Mouse (Mus musculus) G1E (cell line): Measurements from ENCODE around the gene Mief2. TPM values are rescaled to one million over a fixed set of nuclear protein-coding genes. Genes with fewer than 3 reads are reported as not detected.
A peak's percentile ranks its signal among the peaks of the same experiment; 100 is the strongest.

Experiments used
- ATAC-seq: 2 replicates; pipeline ENCODE4 v1.8.0; 2016; ENCODE audit warnings: mild to moderate bottlenecking; ENCODE audit not compliant: insufficient number of reproducible peaks, poor library complexity, low FRiP score, severe bottlenecking; ENCODE audit errors: extremely low read depth
- DNase-seq: peaks from one replicate; pipeline ENCODE4 v3.0.0; 2012; ENCODE audit warnings: low spot score
- H3K27me3 ChIP-seq: 2 replicates; pipeline ENCODE4 v1.6.1; 2012; ENCODE audit warnings: mild to moderate bottlenecking, low read length, inconsistent platforms; ENCODE audit not compliant: insufficient read depth
- H3K36me3 ChIP-seq: replicated peaks from 2 replicates; pipeline ENCODE3; 2012; ENCODE audit warnings: mild to moderate bottlenecking, inconsistent platforms
- H3K4me1 ChIP-seq: 2 replicates; pipeline ENCODE4 v1.6.1; 2012; ENCODE audit warnings: low read depth, low read length, inconsistent platforms, mixed read lengths; ENCODE audit not compliant: insufficient read depth
- H3K4me3 ChIP-seq: 2 replicates; pipeline ENCODE4 v1.5.1; 2012; ENCODE audit warnings: low read depth, mild to moderate bottlenecking, inconsistent platforms, low read length, moderate library complexity, mixed read lengths
- H3K9me3 ChIP-seq: replicated peaks from 2 replicates; pipeline ENCODE4 v1.6.1; 2012; ENCODE audit warnings: inconsistent platforms
- CTCF ChIP-seq: IDR thresholded peaks from 2 replicates; pipeline ENCODE4 v1.5.1; 2012; ENCODE audit warnings: low read depth, low read length, inconsistent platforms, mixed read lengths
- GATA1 ChIP-seq: IDR thresholded peaks from 2 replicates; pipeline ENCODE4 v1.6.1; 2012; ENCODE audit warnings: borderline replicate concordance, low read length, inconsistent platforms, mixed read lengths
- GATA2 ChIP-seq: IDR thresholded peaks from 2 replicates; pipeline ENCODE4 v1.6.1; 2012; ENCODE audit warnings: low read depth, low read length, inconsistent platforms, borderline replicate concordance
- POLR2AphosphoS5 ChIP-seq: IDR thresholded peaks from 2 replicates; pipeline ENCODE4 v1.6.1; 2012; ENCODE audit warnings: low read depth, low read length, inconsistent platforms; ENCODE audit not compliant: insufficient replicate concordance
- TAL1 ChIP-seq: conservative IDR thresholded peaks from 2 replicates; pipeline ENCODE4 v1.6.1; 2012; ENCODE audit warnings: low read depth, low read length, inconsistent platforms, mixed read lengths
- polyA plus RNA-seq: library from polyadenylated mRNA; stranded (reverse); fragments of >175 nt; gene quantifications from 2 replicates; pipeline ENCODE4 v1.2.3, GENCODE M21; 2012
- total RNA-seq, 2 experiments: library from RNA; stranded (forward) in 1 of 2; stranded (reverse) in 1 of 2; fragments of 200-1000 nt in 1 of 2; fragments of >200 nt in 1 of 2; fragmentation: Nextera tagmentation in 1 of 2; gene quantifications; 2 replicates each; pipeline ENCODE4 v1.2.3; 2014 to 2017

Mief2 gene
- total and polyA plus RNA-seq, 3 experiments: 3.4 to 16.0 (median 7.8) TPM

DNA sequence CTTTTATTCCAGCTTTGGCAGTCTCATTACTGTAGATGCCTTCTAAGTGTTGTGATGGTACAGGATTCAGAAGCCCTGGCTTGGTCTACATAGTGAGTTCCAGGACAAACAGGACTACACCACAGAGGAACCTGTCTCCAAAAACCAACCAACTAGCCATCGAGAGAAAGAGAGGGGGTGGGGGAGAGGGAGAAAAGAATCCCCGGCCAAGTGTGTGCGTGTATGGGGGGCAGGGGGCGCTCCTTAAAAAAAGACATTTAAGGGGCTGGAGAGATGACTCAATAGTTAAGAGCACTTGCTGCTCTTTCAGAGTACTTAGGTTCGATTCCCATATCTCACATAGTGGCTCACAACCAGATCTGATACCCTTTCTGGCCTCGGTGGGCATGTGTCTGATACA is 47.4 kb downstream of the Mief2 start:
- peak overlapping the region; percentile 96 for H3K4me3 ChIP-seq
- H3K27me3 ChIP-seq: no peaks in the 10 kb centered on the region
- TF ChIP-seq GATA1 (no peak), CTCF (no peak)
- DNase-seq (no peak), ATAC-seq (no peak)
- H3K4me1 ChIP-seq: peaks cover 62% of the 10 kb centered on the region
- H3K36me3 ChIP-seq: peaks cover 33% of the 10 kb centered on the region
- H3K9me3 ChIP-seq: no peaks in the 10 kb centered on the region

DNA sequence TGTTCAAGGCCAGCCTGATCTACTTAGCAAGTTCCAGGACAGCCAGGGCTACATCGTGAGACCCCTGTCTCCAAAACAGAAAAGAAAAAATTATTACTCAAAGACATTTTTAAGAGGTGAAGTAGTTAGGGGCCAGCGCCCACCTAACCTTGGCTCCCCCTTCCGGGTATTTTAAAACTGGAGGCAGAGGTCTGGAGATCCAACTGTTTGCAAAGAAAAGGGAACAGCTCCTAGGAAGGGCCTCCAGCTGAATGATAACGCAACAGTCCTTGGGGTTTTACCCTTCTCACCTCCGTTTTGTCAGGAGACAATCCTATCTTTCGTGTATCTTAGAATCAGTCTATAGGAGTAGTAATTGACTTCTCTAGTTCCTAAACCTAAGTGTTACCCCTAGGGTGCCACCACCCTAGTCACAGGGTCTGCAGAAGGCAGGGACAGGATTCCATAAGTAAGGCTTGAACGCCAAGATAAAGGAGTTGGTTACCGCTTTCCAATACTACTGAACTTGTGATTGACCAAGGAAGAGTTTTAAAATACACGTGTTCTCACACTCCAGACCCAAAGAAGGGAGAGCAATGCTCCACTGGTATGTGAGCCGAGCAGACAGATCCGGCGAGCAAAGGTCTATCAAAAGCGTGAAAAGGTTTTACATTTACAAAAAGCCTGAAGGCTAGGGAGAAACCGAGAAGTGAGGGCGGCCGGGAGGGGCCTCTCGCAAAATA is 48.1 kb downstream of the Mief2 start:
- ATAC-seq: no peak
- TF ChIP-seq CTCF: no peak
- TF ChIP-seq GATA2: no peak
- no peak for TF ChIP-seq POLR2AphosphoS5
- TF ChIP-seq GATA1: no peak
- TF ChIP-seq TAL1: no peak
- Histone ChIP-seq H3K4me1 (peaks cover 64% of the 10 kb centered on the region), H3K27me3 (no peaks in the 10 kb centered on the region), H3K4me3 (peak overlapping the region; percentile 96), H3K36me3 (peaks cover 36% of the 10 kb centered on the region), H3K9me3 (no peaks in the 10 kb centered on the region)
- DNase-seq: no peak

DNA sequence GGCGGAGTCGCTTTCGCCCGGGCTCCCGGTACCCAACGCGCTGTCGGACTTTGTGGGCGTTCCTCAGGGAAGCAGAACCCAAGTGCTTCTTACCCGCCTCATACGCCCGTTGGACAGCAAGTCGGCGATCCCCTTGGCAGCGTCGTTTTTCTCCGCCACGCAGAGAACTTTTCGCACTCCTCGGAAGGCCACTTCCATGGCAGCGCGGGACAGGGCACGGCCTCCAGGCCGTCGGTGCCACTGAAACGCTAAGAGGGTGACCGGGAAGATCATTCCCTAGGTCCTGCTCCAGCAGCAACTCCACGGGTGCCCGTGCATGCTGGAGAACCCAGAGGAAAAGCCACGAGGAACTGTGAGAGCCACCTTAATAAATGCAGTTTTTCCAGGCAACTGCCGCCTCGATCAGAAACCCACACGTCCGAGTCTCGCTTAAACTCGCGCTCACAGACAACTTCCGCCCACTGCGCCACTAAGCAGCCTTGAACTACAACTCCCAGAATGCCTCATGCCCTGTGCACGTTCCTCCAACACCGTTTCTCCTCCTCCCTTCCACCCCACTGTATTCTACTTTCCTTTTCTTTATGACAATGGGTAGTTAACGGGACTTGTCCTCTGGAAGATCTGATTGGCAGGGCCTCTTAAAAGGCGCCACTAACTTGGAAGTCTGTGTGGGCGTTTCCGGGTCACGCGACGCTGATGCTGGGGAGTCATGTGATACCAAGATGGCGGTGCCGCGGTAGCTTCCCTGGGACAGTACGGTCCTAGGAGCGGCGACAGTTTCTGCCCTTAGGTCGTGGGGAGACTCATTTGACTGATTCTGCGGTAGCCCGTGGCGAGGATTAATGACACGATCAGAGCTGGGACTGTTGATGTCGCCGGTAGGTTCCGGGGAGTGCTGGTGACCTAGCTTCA is 48.9 kb downstream of the Mief2 start, which contains the start of the genes Top3a and Smcr8:
Gene Top3a, minus strand, starts transcription at position 537 of the 912 bp plus-strand sequence.
Gene Smcr8, plus strand, starts transcription at position 696 of the 912 bp plus-strand sequence.
- H3K4me3 ChIP-seq: peak within 1 kb of the TSS; percentile 96
- H3K36me3 ChIP-seq: peaks cover 41% of the 10 kb centered on the region
- peak; percentile 82 for DNase-seq
- peak; percentile 91 for ATAC-seq
- H3K27me3 ChIP-seq: no peaks in the 10 kb centered on the region
- TF ChIP-seq GATA1: no peak
- no peak for TF ChIP-seq CTCF
- H3K9me3 ChIP-seq: no peaks in the 10 kb centered on the region
- H3K4me1 ChIP-seq: peaks cover 69% of the 10 kb centered on the region

DNA sequence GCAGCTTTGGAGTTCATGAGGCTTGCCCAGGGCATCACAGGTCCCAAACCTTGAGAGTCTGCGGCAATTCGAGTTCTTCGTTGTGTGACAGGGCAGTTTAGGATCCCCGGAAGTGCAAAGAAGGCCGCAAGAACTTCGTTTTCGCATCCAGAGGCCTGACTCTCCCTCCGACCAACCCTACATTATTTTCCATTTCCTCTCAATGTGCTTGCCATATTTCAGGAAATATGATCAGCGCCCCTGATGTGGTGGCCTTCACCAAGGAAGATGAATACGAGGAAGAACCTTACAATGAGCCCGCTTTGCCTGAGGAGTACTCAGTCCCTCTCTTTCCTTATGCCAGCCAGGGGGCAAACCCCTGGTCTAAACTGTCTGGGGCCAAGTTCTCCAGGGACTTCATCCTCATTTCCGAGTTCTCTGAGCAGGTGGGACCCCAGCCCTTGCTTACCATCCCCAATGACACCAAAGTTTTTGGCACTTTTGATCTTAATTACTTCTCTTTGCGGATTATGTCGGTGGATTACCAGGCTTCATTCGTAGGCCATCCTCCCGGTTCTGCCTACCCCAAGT is 49.7 kb downstream of the Mief2 start:
- H3K27me3 ChIP-seq: no peaks in the 10 kb centered on the region
- no peaks in the 10 kb centered on the region for H3K9me3 ChIP-seq
- DNase-seq (no peak), ATAC-seq (no peak)
- peaks cover 75% of the 10 kb centered on the region for H3K4me1 ChIP-seq
- peaks cover 49% of the 10 kb centered on the region for H3K36me3 ChIP-seq
- no peak for TF ChIP-seq POLR2AphosphoS5
- peak overlapping the region; percentile 96 for H3K4me3 ChIP-seq

DNA sequence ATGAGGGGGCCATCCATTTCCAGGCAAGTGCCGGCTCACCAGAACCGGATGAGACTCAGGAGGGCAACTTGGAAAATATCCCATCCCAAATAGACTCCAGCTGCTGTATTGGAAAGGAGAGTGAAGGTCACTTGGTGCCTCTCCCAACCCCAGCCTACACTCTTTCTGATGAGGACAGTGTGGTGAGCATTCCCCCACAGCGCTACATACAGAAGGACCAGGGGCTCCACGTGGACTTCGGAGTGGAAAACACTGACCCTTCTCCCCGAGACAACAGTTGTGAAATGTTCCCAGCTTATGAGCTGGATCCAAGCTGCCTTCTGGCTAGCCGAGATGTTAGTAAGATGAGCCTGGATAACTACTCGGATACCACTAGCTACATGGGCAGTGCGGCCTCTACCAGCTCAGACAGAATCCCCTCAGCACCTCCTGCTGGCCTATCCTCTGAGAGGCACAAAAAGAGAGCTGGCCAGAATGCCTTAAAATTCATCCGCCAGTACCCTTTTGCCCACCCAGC is 51.5 kb downstream of the Mief2 start:
- ATAC-seq (no peak), DNase-seq (no peak)
- Histone ChIP-seq H3K36me3 (peaks cover 67% of the 10 kb centered on the region), H3K4me1 (peaks cover 79% of the 10 kb centered on the region), H3K9me3 (no peaks in the 10 kb centered on the region), H3K27me3 (no peaks in the 10 kb centered on the region), H3K4me3 (peak overlapping the region; percentile 96)
- TF ChIP-seq CTCF: no peak
- no peak for TF ChIP-seq GATA2
- TF ChIP-seq TAL1: no peak
- TF ChIP-seq GATA1: no peak
- TF ChIP-seq POLR2AphosphoS5: no peak

Other genes with a start within 250 kb of the Mief2 start
- 97.2 and 109 TPM in 2 replicates for gene Alkbh5, start 192.0 kb upstream of the Mief2 start, total RNA-seq (2014; fragmentation: Nextera tagmentation)
- gene Alkbh5, start 192.0 kb upstream of the Mief2 start, total RNA-seq (2017): 43.5 and 46.5 TPM in 2 replicates
- gene Alkbh5, start 192.0 kb upstream of the Mief2 start, polyA plus RNA-seq: 33.8 and 39.3 TPM in 2 replicates
- 11.3 and 14.6 TPM in 2 replicates for gene Llgl1, start 28.7 kb upstream of the Mief2 start, total RNA-seq (2014; fragmentation: Nextera tagmentation)
- 5.2 and 5.9 TPM in 2 replicates for gene Llgl1, start 28.7 kb upstream of the Mief2 start, total RNA-seq (2017)
- 21.6 and 26.9 TPM in 2 replicates for gene Llgl1, start 28.7 kb upstream of the Mief2 start, polyA plus RNA-seq
- 50.5 and 55.1 TPM in 2 replicates for gene Flii, start 1.1 kb upstream of the Mief2 start, total RNA-seq (2014; fragmentation: Nextera tagmentation)
- 139 and 141 TPM in 2 replicates for gene Flii, start 1.1 kb upstream of the Mief2 start, total RNA-seq (2017)
- gene Flii, start 1.1 kb upstream of the Mief2 start, polyA plus RNA-seq: 71.9 and 162 TPM in 2 replicates
- 20.3 and 24.0 TPM in 2 replicates for gene Top3a, start 49.0 kb downstream of the Mief2 start, total RNA-seq (2014; fragmentation: Nextera tagmentation)
- 20.3 and 24.0 TPM in 2 replicates for gene Top3a, start 49.0 kb downstream of the Mief2 start, total RNA-seq (2017)
- gene Top3a, start 49.0 kb downstream of the Mief2 start, polyA plus RNA-seq: 8.4 and 11.1 TPM in 2 replicates
- gene Smcr8, start 49.1 kb downstream of the Mief2 start, total RNA-seq (2014; fragmentation: Nextera tagmentation): 54.9 and 56.1 TPM in 2 replicates
- gene Smcr8, start 49.1 kb downstream of the Mief2 start, total RNA-seq (2017): 42.1 and 44.7 TPM in 2 replicates
- gene Smcr8, start 49.1 kb downstream of the Mief2 start, polyA plus RNA-seq: 1.8 and 2.4 TPM in 2 replicates
- gene Shmt1, start 83.3 kb downstream of the Mief2 start, total RNA-seq (2014; fragmentation: Nextera tagmentation): 22.2 and 24.7 TPM in 2 replicates
- gene Shmt1, start 83.3 kb downstream of the Mief2 start, total RNA-seq (2017): 107 and 120 TPM in 2 replicates
- 6.7 and 11.1 TPM in 2 replicates for gene Shmt1, start 83.3 kb downstream of the Mief2 start, polyA plus RNA-seq
- gene Dhrs7b, start 102.2 kb downstream of the Mief2 start, total RNA-seq (2014; fragmentation: Nextera tagmentation): 15.2 and 15.7 TPM in 2 replicates
- gene Dhrs7b, start 102.2 kb downstream of the Mief2 start, total RNA-seq (2017): 21.9 and 23.9 TPM in 2 replicates
- 2.6 and 3.2 TPM in 2 replicates for gene Dhrs7b, start 102.2 kb downstream of the Mief2 start, polyA plus RNA-seq
- 32.5 and 38.0 TPM in 2 replicates for gene Tmem11, start 150.9 kb downstream of the Mief2 start, total RNA-seq (2014; fragmentation: Nextera tagmentation)
- gene Tmem11, start 150.9 kb downstream of the Mief2 start, total RNA-seq (2017): 56.3 and 60.2 TPM in 2 replicates
- 29.6 and 29.8 TPM in 2 replicates for gene Tmem11, start 150.9 kb downstream of the Mief2 start, polyA plus RNA-seq
- gene Natd1, start 186.4 kb downstream of the Mief2 start, total RNA-seq (2014; fragmentation: Nextera tagmentation): 10.5 and 10.9 TPM in 2 replicates
- gene Natd1, start 186.4 kb downstream of the Mief2 start, total RNA-seq (2017): 6.4 and 7.7 TPM in 2 replicates
- 5.4 and 5.9 TPM in 2 replicates for gene Natd1, start 186.4 kb downstream of the Mief2 start, polyA plus RNA-seq
- gene Map2k3, start 203.6 kb downstream of the Mief2 start, total RNA-seq (2014; fragmentation: Nextera tagmentation): 24.6 and 32.1 TPM in 2 replicates
- gene Map2k3, start 203.6 kb downstream of the Mief2 start, total RNA-seq (2017): 22.1 and 30.6 TPM in 2 replicates
- gene Map2k3, start 203.6 kb downstream of the Mief2 start, polyA plus RNA-seq: 189 and 219 TPM in 2 replicates